Mouse (Mus musculus): ENCODE measurements around the gene Senp3. TPM values are rescaled to one million over a fixed set of nuclear protein-coding genes. Genes with fewer than 3 reads are reported as not detected.

Gene Senp3
- polyA plus RNA-seq, 1 experiment from 2014 or later: 102 TPM

- no peaks in the 10 kb centered on the region for H3K36me3 ChIP-seq (ENCODE audit: control insufficient read depth, insufficient read depth, low read length)
- no peak overlapping the region for H3K4me3 ChIP-seq (ENCODE audit: low read length)
- no peak overlapping the region for H3K27ac ChIP-seq (ENCODE audit: low read depth, low read length)
- H3K4me1 ChIP-seq (ENCODE audit: control insufficient read depth, insufficient read depth, low read length): peaks cover 14% of the 10 kb centered on the region; the same call in 1 of the 2 replicates
- no peak overlapping the region for H3K4me2 ChIP-seq (replicated peaks; ENCODE audit: low read depth, low read length)
- 0 out of 2 replicates have a peak, but pooled peaks cover 3% of the 10 kb centered on the region for H3K9me3 ChIP-seq (ENCODE audit: control insufficient read depth, low read length)
- H3K9ac ChIP-seq (ENCODE audit: low read depth, low read length): no peak overlapping the region
- H3K27me3 ChIP-seq (ENCODE audit: control insufficient read depth, insufficient read depth, low read length): no peaks in the 10 kb centered on the region
- 88% methylated on average over 3 of the region's 3 CpGs for WGBS
- no peak for ATAC-seq (ENCODE audit: low FRiP score, low TSS enrichment)
These were observed 15.5 kb upstream of the Senp3 start for GRCm38 (mm10) chr11:69697396-69697795.

GRCm38 (mm10) chr11:69695361-69696181 is 13.7 kb upstream of the Senp3 start, which contains the start of the genes Tnfsf12 and Tnfsfm13:
Tnfsf12 (minus strand) TSS chr11:69695849.
Tnfsfm13 (minus strand) TSS chr11:69696098.
- peak within 1 kb of the TSS; percentile 62 for H3K4me3 ChIP-seq (ENCODE audit: low read length)
- 2% methylated on average over 41 of the region's 41 CpGs for WGBS

GRCm38 (mm10) chr11:69695046-69695360 is 13.1 kb upstream of the Senp3 start:
- Histone ChIP-seq H3K27me3 (ENCODE audit: control insufficient read depth, insufficient read depth, low read length) (no peaks in the 10 kb centered on the region), H3K4me1 (ENCODE audit: control insufficient read depth, insufficient read depth, low read length) (peaks cover 14% of the 10 kb centered on the region; the same call in 1 of the 2 replicates), H3K4me2 (replicated peaks; ENCODE audit: low read depth, low read length) (peak overlapping the region; percentile 93), H3K9ac (ENCODE audit: low read depth, low read length) (peak overlapping the region; percentile 83; the same call in 1 of the 2 replicates), H3K4me3 (ENCODE audit: low read length) (peak overlapping the region; percentile 62), H3K9me3 (ENCODE audit: control insufficient read depth, low read length) (0 out of 2 replicates have a peak, but pooled peaks cover 3% of the 10 kb centered on the region), H3K27ac (ENCODE audit: low read depth, low read length) (peak overlapping the region; percentile 78), H3K36me3 (ENCODE audit: control insufficient read depth, insufficient read depth, low read length) (no peaks in the 10 kb centered on the region)
- whole genome bisulfite sequencing: 29% methylated on average over 6 of the region's 6 CpGs
- ATAC-seq (ENCODE audit: low FRiP score, low TSS enrichment): no peak; the same call in 1 of the 2 replicates

More at GRCm38 (mm10) chr11:69695361-69696181, 13.7 kb upstream of the Senp3 start, which contains the start of the genes Tnfsf12 and Tnfsfm13:
- H3K4me1 ChIP-seq (ENCODE audit: control insufficient read depth, insufficient read depth, low read length): peaks cover 14% of the 10 kb centered on the region; the same call in 1 of the 2 replicates
- H3K27me3 ChIP-seq (ENCODE audit: control insufficient read depth, insufficient read depth, low read length): no peaks in the 10 kb centered on the region
- H3K4me2 ChIP-seq (replicated peaks; ENCODE audit: low read depth, low read length): peak within 1 kb of the TSS; percentile 93
- peak; percentile 88 for ATAC-seq (ENCODE audit: low FRiP score, low TSS enrichment)
- peak within 1 kb of the TSS; percentile 83 for H3K9ac ChIP-seq (ENCODE audit: low read depth, low read length)
- H3K27ac ChIP-seq (ENCODE audit: low read depth, low read length): peak within 1 kb of the TSS; percentile 78
- no peaks in the 10 kb centered on the region for H3K36me3 ChIP-seq (ENCODE audit: control insufficient read depth, insufficient read depth, low read length)
- H3K9me3 ChIP-seq (ENCODE audit: control insufficient read depth, low read length): 0 out of 2 replicates have a peak, but pooled peaks cover 3% of the 10 kb centered on the region

DNA sequence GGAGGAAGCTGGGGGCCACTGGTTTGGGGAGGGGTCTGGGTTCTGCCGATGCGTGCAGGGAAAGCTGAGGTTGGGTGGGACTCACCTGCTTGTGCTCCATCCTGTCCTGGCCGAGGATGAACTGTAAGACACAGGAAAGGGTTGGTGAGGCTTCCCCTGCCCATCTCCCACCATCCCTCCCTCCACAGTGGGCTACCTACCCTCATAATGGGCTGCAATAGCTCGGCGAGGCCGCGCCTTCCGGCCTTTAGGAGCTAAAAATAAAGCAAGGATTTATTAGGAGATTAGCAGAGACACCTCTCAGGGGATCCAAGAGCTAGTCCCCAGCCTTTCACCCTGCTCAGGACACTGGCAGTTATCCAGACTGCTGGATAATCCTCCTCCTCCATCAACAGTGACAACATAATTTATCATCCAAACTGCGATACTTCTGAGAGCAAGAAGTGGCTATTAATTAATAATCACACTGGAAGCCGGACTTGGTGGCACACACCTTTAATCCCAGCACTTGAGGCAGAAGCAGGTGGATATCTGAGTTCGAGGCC is 11.6 kb upstream of the Senp3 start:
- ATAC-seq (ENCODE audit: low FRiP score, low TSS enrichment): no peak
- H3K4me2 ChIP-seq (replicated peaks; ENCODE audit: low read depth, low read length): no peak overlapping the region
- no peak overlapping the region for H3K9ac ChIP-seq (ENCODE audit: low read depth, low read length)
- H3K36me3 ChIP-seq (ENCODE audit: control insufficient read depth, insufficient read depth, low read length): no peaks in the 10 kb centered on the region
- 47% methylated on average over 11 of the region's 11 CpGs for WGBS
- H3K4me3 ChIP-seq (ENCODE audit: low read length): no peak overlapping the region
- no peaks in the 10 kb centered on the region for H3K27me3 ChIP-seq (ENCODE audit: control insufficient read depth, insufficient read depth, low read length)
- H3K9me3 ChIP-seq (ENCODE audit: control insufficient read depth, low read length): 0 out of 2 replicates have a peak, but pooled peaks cover under 1% of the 10 kb centered on the region
- H3K27ac ChIP-seq (ENCODE audit: low read depth, low read length): no peak overlapping the region
- H3K4me1 ChIP-seq (ENCODE audit: control insufficient read depth, insufficient read depth, low read length): peaks cover 14% of the 10 kb centered on the region; the same call in 1 of the 2 replicates

GRCm38 (mm10) chr11:69692863-69693262 is 11.0 kb upstream of the Senp3 start:
- Histone ChIP-seq H3K9me3 (ENCODE audit: control insufficient read depth, low read length) (no peaks in the 10 kb centered on the region), H3K9ac (ENCODE audit: low read depth, low read length) (no peak overlapping the region), H3K4me2 (replicated peaks; ENCODE audit: low read depth, low read length) (no peak overlapping the region), H3K4me3 (ENCODE audit: low read length) (no peak overlapping the region), H3K36me3 (ENCODE audit: control insufficient read depth, insufficient read depth, low read length) (no peaks in the 10 kb centered on the region), H3K27ac (ENCODE audit: low read depth, low read length) (no peak overlapping the region), H3K4me1 (ENCODE audit: control insufficient read depth, insufficient read depth, low read length) (peaks cover 14% of the 10 kb centered on the region; the same call in 1 of the 2 replicates), H3K27me3 (ENCODE audit: control insufficient read depth, insufficient read depth, low read length) (no peaks in the 10 kb centered on the region)
- 80% methylated on average over 6 of the region's 6 CpGs for WGBS
- ATAC-seq (ENCODE audit: low FRiP score, low TSS enrichment): no peak

DNA sequence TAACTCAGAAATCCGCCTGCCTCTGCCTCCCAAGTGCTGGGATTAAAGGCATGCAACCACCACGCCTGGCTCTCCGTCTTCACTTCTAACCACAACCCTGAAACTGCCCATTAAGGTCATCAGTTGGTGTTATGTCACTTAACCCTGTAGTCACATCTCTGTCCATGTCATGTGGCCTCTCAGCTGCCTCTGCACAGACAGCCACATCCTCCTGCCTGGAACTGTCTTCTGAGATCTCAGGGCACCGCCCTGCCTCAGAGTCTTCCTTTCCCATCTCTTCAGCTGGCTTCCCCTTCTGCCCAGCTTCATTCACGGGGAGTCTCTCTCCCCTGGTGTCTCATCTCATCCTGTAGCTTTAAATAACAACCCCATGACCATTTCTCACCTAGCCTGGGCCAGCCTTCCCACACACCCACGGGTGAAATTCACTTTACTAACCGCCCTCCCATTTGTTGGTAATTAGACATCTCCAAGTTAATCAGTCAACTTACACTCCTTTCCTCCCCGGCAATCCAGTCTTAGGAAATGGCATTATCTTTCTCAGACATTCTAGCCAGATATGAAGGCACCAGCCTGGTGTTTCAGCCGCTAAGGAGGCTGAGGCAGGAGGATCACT is 10.4 kb upstream of the Senp3 start:
- Histone ChIP-seq H3K9ac (ENCODE audit: low read depth, low read length) (no peak overlapping the region), H3K4me1 (ENCODE audit: control insufficient read depth, insufficient read depth, low read length) (peaks cover 14% of the 10 kb centered on the region; the same call in 1 of the 2 replicates), H3K27ac (ENCODE audit: low read depth, low read length) (no peak overlapping the region), H3K9me3 (ENCODE audit: control insufficient read depth, low read length) (no peaks in the 10 kb centered on the region), H3K4me2 (replicated peaks; ENCODE audit: low read depth, low read length) (no peak overlapping the region), H3K36me3 (ENCODE audit: control insufficient read depth, insufficient read depth, low read length) (no peaks in the 10 kb centered on the region), H3K27me3 (ENCODE audit: control insufficient read depth, insufficient read depth, low read length) (no peaks in the 10 kb centered on the region), H3K4me3 (ENCODE audit: low read length) (no peak overlapping the region)
- ATAC-seq (ENCODE audit: low FRiP score, low TSS enrichment): no peak
- 72% methylated on average over 9 of the region's 9 CpGs for WGBS

GRCm38 (mm10) chr11:69689891-69690290 is 8.0 kb upstream of the Senp3 start:
- H3K9ac ChIP-seq (ENCODE audit: low read depth, low read length): no peak overlapping the region
- 100% methylated on average over 1 of the region's 1 CpGs for WGBS
- no peak overlapping the region for H3K4me2 ChIP-seq (replicated peaks; ENCODE audit: low read depth, low read length)
- no peak overlapping the region for H3K4me3 ChIP-seq (ENCODE audit: low read length)
- H3K9me3 ChIP-seq (ENCODE audit: control insufficient read depth, low read length): no peaks in the 10 kb centered on the region
- no peaks in the 10 kb centered on the region for H3K36me3 ChIP-seq (ENCODE audit: control insufficient read depth, insufficient read depth, low read length)
- no peak for ATAC-seq (ENCODE audit: low FRiP score, low TSS enrichment)
- peaks cover 24% of the 10 kb centered on the region; the same call in 1 of the 2 replicates for H3K4me1 ChIP-seq (ENCODE audit: control insufficient read depth, insufficient read depth, low read length)
- no peaks in the 10 kb centered on the region for H3K27me3 ChIP-seq (ENCODE audit: control insufficient read depth, insufficient read depth, low read length)
- H3K27ac ChIP-seq (ENCODE audit: low read depth, low read length): no peak overlapping the region

- Histone ChIP-seq H3K9ac (ENCODE audit: low read depth, low read length) (0 out of 2 replicates have a peak overlapping the region, but pooled peaks have one; percentile 12), H3K4me3 (ENCODE audit: low read length) (no peak overlapping the region), H3K4me2 (replicated peaks; ENCODE audit: low read depth, low read length) (no peak overlapping the region), H3K4me1 (ENCODE audit: control insufficient read depth, insufficient read depth, low read length) (peaks cover 23% of the 10 kb centered on the region; the same call in 1 of the 2 replicates), H3K27me3 (ENCODE audit: control insufficient read depth, insufficient read depth, low read length) (no peaks in the 10 kb centered on the region), H3K9me3 (ENCODE audit: control insufficient read depth, low read length) (no peaks in the 10 kb centered on the region), H3K36me3 (ENCODE audit: control insufficient read depth, insufficient read depth, low read length) (no peaks in the 10 kb centered on the region), H3K27ac (ENCODE audit: low read depth, low read length) (no peak overlapping the region)
- ATAC-seq (ENCODE audit: low FRiP score, low TSS enrichment): no peak
- 54% methylated on average over 5 of the region's 5 CpGs for WGBS
These were observed 5.2 kb upstream of the Senp3 start for GRCm38 (mm10) chr11:69687061-69687460.

Data from kidney, embryonic 14.5 days (tissue).